Mouse (Mus musculus) liver, adult (tissue): ENCODE data around the gene Gpr4.

Experiments
- GATA4 ChIP-seq: IDR thresholded peaks from 2 replicates; pipeline ENCODE4 v1.6.1; 2014; ENCODE audit warnings: mild to moderate bottlenecking, low read length; ENCODE audit not compliant: insufficient replicate concordance

The Gpr4 gene

DNA sequence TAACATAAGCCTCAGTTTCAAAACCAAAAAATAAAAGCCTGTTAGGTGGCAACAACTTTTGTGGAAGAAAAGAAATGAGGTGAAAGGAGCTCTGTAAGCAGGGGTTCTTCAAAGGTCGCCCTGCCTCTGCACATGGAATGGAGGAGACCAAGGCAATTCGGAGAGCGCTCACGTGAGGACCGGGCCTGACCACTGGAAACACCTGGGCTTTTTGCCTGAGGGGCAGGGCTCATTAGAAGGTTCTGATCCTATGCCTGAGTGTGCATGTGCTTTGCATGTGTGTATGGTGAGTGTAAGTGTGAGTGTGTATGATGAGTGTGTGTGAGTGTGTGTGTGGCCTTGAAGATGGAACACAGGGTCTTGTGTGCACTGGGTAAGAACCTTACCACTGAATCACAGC is 18.6 kb downstream of the Gpr4 start:
- TF ChIP-seq GATA4 = no peak

DNA sequence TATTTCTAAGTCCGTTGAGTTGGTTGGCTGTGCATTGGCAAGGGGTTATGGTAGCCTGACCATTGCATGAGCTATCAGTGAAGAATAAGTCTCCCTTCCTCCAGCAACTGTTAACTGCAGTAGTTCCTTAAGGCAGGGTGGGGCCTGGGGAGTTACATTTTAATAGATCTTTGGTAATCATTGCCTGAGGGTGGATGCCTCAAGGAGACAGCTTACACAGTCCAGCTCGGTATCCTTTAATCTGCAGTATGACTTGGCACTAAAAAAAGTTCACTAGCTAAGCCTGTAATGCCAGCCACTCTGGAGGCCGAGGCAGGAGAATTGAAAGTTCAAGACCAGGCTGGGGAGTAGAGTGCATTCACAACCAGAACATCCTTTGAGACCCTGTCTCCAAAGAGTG is 19.5 kb downstream of the Gpr4 start:
- TF ChIP-seq GATA4 = no peak

DNA sequence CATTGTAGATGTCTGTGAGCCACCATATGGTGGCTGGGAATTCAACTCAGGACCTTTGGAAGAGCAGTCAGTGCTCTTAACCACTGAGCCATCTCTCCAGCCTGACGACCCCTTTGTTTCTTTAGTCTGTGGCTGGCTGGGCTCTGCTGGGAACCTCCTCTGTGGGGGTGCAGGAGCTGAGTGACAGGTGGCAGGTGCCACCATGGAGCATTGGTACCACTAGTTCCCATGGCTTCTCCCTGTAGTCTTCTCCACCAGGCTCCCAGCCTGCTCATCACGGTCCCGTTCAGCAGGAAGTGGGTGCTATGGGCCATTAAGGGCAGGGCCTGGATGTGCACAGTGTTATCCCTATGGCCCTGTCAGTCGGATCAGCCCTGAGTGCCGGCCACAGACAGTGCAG is 22.3 kb downstream of the Gpr4 start:
- no peak for TF ChIP-seq GATA4

DNA sequence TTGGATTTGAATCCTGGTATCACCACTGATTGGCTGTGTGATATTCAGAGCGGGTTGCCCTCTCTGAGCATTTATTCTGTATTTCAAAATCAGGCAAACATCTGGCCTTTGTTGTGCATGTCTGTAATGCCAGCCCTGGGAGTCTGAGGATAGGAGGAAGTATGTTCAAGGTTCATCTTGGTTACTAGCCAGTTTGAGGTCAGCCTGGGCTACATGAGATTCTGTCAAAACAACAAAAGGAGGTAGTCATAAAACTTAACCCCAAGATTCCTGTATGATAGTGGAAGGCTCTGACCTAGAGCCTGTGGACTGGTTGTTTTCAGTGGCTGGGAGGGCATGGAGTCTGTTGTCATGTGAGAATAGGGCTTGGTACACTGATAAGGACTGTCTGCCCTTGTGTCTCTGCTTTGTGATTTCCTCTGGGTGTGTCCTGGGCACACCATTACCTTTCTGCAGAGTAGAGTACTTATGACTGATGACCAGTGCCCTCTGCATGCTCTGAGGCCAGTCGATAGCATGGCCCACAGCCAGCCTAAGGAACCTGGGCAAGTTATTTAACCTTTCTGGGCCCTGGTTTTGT is 22.8 kb downstream of the Gpr4 start:
- TF ChIP-seq GATA4 = peak; percentile 81

DNA sequence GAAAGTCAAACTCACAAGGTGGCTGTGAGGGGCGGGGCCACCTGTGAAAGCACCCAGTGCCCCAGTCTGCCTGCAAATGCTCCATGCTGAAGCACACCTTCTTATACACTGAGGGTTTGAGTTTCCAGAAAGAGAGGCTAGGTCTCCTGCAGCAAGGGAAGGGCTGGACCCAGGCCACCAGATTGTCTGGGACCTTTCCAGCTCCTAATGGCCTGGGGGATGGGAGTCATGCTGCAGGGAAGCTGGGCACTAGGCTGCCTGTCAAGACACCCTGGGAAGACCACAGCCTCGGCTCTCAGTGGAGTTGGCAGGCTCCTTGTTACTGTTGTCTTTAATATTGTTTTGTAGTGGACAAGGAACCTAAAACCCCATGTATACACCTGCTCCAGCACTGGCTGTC is 24.1 kb downstream of the Gpr4 start:
- TF ChIP-seq GATA4 = no peak

DNA sequence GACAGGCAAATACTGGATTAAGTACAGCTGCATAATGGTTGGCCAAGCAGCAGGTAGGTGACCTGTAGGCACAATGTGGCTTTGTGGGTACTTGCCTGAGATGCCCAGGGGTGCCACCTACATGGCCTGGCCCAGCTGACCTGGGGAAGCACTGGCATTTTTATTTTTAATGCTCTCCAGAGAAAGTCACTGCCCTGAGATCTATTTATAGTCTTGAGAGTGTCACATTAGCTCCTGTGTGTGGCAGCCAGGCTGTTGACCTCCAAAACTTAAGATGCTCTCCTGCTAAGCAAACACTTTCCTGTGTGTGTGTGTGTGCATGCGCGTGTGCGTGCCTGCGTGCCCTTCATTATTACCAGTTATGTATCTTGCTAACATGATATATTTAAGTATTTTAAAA is 26.0 kb downstream of the Gpr4 start:
- TF ChIP-seq GATA4 = no peak

DNA sequence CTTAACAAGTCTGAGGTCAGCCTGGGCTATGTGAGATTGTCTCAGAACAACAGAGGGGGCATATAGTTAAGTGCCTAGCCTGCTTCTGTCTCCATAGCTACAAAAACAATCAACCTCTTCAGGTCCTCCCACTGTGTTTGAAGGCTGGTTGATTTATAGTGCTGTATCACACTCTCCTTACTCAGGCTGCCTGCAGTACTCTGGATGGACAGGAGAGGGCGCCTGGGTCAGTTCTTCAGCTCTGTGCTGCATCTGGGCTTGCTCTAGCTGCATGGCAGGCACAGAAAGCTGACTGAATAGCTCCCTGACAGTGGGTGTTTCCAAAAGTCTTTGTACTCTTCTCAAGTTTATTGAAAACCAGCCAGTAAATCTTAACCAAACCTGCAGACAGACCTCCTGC is 27.1 kb downstream of the Gpr4 start:
- TF ChIP-seq GATA4 = no peak

DNA sequence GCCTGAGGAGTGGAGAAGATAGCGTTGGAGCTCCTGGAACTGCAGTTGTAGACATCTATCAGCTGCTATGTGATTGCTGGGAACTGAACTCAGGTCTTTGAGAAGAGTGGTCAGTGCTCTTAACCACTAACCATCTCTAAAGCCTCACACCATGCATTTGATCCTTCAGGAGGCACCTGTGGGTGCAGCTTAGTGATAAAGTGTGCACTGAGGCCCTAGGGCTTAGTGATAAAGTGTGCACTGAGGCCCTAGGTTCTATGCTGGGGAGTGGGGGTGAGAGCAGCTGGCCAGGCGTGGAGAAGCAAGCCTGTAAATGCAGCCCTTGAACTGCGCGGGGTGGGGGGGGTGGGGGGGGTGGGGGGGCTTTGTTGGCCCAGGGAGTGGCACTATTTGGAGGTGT is 27.6 kb downstream of the Gpr4 start:
- no peak for TF ChIP-seq GATA4

DNA sequence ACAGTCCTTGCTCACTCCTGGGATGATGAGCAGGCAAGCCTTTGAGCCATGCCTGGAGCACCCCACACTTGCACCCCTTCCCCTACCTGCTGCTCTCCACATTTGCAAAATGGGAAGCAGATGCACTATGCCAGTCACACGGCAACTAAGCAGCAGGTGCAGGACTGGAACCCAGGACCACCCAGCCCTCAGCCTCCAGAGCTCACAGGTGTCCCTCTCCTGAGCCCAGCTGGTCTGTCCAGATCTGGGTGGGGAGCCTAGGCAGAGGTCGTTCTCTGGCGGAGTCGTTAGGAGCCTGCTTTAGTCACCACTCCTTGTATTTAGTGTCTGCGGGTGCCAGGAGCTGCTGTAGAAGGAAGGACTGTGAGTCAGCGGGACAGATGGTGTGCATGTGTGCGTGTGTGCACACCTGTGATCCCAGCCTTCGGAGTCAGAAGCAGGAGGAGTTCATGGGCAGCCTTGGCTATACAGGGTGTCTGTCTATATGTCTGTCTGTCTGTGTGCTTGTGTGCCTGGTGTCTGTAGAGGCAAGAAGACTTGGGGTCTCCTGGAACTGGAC is 28.6 kb downstream of the Gpr4 start:
- no peak for TF ChIP-seq GATA4

DNA sequence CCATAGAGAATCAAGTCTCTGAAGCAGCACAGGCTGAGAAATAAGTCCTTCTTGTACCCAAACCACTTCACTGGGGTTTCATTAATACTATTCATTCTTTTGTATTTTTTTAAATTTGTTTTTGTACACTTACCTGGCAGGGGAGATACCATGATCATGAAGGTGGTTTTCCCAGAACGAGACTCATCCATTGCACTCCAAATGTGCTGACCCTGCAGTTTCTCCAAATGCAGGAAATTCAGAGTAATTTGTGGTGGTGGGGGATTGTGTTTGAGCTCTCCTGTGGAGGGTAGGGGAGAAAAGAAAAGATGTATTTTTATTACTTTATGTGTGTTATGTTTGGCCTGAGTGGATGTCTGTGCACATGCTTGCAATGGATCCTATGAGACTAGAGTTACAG is 29.7 kb downstream of the Gpr4 start:
- no peak for TF ChIP-seq GATA4

DNA sequence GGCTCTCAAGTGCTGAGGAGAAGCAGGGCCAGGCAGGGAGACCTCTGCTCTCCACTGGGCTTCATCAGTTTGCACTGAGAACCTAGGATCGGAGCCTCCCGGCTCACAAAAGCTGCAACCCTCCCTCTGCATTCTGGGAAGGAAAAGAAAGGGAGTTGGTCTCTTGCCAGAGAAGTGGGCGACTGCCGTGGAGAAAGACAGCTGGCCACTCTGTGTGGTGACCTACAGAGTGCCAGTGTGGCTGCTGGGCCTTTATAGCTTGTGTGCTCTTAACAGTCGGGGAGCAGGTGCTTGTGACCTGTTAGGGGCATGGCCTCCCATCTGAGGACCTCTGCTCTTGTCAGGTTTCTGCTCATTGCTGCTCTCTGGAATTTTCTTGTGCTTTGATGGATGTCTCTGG is 31.5 kb downstream of the Gpr4 start:
- no peak for TF ChIP-seq GATA4

DNA sequence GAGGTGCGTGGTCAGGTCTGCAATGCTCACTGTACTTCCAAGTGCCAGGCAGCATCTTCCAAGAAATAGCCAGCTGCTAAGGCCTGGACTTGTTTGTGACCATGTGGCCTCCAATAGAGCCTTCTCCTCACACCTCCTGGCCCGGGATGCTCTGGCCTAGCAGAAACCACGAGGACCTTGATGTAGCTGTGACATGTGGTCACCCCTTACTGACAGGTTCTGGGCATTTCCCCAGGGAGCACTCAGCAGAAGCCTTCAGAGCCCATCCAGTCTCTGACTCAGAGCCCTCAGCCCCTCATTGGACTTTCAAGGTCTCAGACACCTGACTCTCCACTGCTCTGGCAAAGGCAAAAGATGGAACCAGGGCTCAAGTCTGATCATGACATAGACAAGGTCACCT is 32.7 kb downstream of the Gpr4 start:
- no peak for TF ChIP-seq GATA4

DNA sequence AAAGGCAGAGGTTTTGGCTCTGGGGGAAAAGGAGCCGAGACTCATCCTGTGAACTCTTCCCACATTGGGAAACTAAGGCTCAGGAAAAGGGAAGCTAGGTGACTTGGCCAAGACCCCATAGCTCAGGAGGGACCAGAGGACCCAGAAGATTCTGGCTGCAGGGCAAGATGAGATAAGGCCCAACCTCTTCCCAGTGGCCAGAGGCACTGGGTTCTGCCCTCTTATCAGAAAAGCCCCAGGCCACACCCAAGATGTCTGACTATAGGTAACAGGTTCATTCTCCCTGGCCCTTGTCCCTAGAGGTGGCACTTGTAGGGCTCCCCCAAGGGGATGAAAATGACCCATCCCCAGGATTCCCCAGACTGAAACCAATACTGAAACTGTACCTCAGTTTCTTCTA is 34.5 kb downstream of the Gpr4 start:
- TF ChIP-seq GATA4 = no peak

DNA sequence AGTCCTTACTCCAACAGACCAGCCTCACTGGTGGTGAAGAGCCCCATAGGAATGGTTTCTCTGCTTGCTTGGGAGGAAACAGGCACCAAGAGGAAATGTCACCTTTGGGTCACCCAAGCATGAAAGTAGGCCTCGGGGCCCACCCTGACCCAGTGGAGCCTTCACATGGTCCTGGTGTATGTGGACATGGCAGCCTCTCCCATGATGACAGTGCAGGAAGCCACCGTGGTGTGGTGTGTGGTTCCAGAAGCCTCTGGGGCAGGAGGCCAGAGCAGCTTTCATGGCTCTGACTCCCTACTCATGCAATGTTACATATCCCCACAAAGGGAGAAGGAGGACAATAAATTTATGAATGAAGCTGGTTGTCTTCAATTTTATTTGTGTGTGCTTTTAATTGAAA is 35.2 kb downstream of the Gpr4 start:
- no peak for TF ChIP-seq GATA4

DNA sequence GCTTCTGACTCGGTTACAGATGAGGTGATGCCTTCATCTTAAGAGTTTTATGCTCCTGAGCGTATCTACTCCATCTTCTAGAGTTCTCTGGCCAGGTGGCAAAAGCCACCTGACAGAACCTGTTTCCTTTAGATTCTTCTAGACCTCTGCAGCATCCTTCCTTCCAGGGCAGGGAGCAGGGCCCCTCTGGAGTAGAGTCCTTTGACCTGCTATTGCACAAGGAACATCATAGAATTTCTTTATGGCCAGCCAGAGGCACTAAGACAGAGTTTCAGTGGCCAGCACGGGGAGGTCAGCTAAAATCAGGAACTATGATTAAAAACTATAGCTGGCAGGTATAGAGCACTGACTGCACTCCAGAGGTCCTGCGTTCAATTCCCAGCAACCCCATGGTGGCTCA is 39.7 kb downstream of the Gpr4 start:
- no peak for TF ChIP-seq GATA4

DNA sequence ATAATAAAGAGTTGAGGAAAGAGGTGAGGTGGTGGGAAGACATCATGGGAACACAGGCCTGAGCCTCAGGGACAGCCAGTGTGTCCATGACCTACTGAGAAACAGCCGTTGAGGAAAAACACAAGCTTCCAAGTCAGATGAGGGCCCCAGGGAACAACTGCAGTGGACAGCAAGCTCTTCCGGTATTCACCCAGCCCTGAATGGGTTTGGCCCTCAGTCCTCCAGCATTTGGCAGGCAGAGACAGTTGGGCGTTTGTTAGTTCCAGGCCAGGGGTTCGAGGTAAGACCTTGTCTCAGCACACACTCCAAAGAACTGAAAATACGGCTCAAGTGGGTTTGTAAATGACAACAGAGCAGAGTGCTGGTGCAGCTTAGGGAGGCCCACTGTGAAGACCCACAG is 41.1 kb downstream of the Gpr4 start:
- no peak for TF ChIP-seq GATA4

DNA sequence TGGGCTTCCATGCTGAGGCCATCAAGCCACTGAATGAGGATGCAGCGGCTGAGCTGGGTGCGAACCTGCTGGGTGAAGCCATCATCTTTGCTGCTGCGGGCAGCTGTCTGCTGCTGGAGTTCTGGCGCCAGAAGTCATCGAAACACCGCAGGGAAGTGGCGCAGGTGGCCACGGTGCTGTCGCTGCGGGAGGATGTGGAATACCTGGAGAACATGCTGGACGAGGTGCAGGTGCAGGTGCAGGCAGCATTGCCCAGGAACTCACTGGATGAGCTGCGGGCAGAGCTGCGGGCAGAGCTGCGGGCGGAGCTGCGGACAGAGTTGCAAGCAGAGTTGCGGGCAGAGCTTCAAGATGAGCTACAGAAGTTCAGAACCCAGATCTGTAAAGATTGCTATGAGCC is 43.1 kb downstream of the Gpr4 start:
- TF ChIP-seq GATA4 = no peak
